Mouse (Mus musculus) cerebellum, postnatal 14 days (tissue): Measurements from ENCODE around the gene Zfp169.
"Not testable (repeated sequence)": the region's sequence is repeated elsewhere in the genome, so short reads cannot be mapped to it uniquely, and the experiment has no call there.

Experiments used
- DNase-seq, 2 experiments: peaks; one replicate each; pipeline ENCODE4 v3.0.0; 2021; ENCODE audit warnings: mixed read lengths in 2 of 2

Zfp169 gene

GRCm38 (mm10) chr13:48513003-48513929 is at the start of gene Zfp169, which contains the start of gene A830005F24Rik:
TSS of gene Zfp169 (minus strand) at chr13:48513451.
TSS of gene A830005F24Rik (plus strand) at chr13:48513570.
- DNase-seq: peak; percentile 92 to 94

- DNase-seq: peak in 1 of 2 experiments; percentile 19
These were observed 49.1 kb upstream of the Zfp169 start for GRCm38 (mm10) chr13:48562336-48562735.

DNA sequence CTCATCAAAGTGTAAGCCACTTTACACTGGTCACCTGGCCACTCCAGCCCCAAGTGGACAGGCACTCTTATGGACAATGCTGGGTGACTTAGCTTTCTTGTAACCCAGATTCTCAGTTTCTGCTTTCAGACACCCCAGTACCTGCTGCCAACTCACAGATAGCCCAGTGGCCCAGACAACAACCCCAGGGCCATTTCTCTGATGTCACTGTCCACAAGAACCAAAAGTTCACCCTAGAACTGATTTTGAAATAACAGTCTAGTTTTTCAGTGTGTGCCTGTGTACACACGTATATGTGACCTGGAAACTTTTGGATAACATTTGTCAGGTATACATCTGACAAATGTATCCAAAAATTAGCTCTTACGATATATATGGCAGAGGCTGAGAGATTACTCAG is 48.2 kb upstream of the Zfp169 start:
- DNase-seq: no peak

DNA sequence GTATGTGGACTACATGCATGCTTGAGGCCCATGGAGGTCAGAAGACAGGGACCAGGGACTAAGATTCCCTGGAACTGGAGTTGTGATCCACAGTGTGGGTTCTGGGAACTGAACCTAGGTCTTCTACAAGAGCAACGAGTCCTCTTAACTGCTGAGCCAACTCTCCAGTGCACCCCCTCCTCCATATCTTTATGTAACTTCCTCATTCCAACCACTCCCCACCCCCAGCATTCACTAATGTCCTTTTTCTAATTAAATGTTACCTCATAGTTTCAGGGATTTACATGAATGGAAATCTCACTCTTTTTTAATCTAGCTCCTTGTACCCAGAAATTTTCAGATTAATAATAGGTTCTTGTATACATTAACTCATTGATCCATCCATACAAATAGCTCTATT is 42.7 kb upstream of the Zfp169 start:
- DNase-seq: no peak

DNA sequence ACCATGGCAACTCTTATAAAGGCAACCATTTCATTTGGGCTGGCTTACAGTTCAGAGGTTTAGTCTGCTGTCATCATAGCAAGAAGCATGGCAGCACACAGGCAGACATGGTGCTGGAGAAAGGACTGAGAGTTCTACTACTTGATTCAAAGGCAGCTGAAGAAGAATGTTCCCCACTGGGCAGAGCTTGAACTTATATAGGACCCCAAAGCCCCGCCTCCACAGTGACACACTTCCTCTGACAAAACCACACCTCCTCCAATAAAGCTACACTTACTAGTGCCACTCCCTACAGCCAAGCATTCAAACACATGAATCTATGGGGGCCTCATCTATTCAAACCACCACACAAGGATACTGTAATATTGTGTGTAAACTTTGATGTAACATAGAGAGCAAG is 41.3 kb upstream of the Zfp169 start:
- no peak for DNase-seq

DNA sequence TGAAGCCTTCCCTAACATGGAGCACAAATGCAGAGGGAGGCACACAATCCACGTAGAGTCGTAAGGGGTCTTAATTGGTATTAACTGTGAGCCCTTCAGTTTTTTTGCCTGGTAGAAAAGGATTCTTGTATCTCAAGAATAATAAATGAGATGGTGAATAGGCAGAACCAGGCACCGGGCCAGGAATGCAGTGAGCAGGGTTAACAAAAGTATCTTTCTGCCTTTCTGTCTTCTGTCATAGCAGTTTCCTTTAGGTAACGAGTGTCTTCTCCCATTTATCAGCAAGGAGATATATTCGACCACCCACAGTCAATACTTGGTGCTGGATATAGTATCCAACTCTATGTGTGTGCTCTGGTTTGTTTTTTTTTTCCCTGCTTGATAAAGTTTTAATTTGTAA is 40.3 kb upstream of the Zfp169 start:
- peak; percentile 34 to 47 for DNase-seq

DNA sequence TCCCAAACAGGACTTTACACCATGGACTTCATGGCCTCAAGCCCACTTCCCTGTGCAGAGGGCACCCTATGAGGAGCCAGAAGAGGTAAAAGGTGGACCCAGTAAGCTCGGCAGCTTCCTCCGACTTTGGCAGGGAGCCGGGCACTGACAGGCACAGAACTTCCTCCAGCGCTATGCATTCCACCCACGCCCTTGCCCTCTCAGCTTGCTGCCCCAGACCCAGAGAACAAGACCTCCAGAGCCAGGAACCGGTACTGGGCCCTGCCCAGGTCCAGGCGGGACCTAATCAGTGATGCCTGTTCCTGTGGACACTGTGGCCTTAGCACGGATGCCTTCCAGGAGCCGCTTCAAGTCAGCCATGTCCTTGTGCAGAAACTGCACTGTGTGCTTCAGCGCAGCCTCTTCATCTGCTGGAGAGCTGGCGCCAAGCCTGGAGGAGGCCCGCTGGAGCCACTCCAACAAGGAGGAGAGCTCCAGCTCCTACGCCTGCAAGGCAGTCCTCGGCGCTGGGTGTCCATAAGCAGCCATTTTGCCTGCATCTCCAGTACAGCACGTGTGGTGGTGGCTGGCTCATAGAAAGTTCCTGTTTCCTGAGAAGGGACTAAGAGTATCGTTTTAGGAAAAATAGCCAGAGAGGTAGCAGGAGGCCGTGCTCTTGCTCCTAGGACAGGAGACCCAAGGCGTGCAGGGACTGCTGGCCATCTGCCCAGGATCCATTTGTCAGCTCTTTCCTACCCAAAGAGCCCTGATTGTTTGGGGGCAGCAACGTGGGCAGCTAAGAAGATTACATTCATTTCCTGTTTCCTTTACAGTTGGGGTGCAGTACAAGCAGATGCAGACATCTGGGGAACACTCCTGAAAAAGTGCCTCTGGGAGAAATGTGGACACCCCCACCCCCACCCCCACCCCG is 39.2 kb upstream of the Zfp169 start:
- DNase-seq: peak; percentile 97 to 99

DNA sequence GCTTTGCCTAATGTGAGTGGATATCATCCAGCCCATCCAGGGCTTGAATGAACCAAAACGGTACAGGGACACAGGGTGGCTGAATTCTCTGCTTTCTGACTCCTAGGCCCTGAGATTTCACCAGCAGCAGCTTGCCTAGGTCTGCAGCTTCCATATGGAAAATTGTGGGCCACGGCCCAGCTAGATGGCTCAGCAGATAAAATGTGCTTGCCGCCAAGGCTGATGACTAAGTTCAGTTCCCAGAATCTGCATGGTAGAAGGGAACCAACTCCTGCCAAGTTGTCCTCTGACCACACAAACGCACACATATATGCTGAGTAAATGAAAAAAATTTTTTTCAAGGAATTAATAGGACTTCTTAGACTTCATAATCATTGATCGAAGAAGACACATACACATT is 35.0 kb upstream of the Zfp169 start:
- DNase-seq: no peak

DNA sequence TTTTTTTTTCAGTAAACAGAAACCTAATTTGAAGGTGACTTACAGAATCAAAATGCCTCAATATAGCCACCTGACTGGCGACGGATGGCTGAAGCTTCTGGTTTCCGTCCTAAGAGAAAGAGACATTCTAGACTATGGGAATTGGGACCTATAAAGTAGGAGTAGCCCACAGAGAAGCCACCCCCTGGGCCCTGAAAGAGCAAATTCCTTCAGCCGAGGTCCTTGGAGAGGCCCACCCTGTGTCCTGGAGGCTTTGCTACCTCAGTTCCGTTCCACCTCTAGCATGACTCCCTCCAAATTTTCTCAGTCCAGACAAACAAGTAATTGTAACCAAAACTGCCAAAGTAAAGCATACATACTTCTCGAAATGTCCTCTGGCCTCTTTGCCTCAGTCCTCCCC is 34.4 kb upstream of the Zfp169 start:
- DNase-seq: no peak

DNA sequence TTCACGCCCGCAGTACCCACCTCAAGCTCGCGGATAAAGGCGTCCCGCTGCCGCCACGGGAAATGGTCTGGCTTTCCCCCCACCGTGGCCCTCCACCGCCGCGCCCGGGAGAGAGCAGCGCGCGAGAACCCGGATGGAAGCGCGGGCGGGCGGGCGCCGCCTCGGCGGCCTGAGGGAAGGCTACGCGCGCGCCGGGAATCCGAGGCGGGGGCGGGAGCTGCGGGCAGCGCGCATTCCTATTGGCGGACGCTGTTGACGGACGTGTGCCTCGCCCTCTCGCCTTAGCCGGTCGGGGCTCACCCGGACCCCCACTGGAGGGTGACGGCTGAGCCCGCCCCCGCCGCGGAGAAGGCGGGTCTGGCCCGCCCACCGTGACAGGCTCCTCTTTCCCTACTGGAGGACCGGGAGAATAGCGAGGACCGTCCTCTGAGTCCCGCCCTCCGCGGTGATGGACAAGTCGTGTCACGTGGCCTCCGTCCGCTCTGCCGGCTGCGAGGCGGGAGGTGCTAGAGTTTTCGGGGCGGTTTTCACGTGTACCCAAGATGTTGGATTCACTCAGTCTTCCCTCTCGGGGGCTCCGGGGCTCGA is 33.2 kb upstream of the Zfp169 start:
- DNase-seq: peak; percentile 99 to 100

- DNase-seq: peak; percentile 100
These were observed 32.4 kb upstream of the Zfp169 start for GRCm38 (mm10) chr13:48545476-48546281.

DNA sequence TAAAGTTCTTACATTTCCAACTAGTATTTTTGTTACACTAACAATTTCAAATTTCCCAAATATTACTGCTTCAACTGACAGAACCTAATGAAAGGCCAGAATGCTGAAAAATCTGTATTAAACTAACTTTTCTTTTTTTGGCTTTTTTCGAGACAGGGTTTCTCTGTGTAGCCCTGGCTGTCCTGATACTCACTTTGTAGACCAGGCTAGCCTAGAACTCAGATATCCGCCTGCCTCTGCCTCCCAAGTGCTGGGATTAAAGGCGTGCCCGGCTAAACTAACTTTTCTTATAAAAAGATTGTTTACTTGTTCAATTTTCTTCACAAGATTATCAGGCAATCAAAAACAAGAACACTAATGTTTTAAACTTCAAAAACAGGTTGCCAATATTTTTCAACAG is 31.6 kb upstream of the Zfp169 start:
- DNase-seq: no peak

DNA sequence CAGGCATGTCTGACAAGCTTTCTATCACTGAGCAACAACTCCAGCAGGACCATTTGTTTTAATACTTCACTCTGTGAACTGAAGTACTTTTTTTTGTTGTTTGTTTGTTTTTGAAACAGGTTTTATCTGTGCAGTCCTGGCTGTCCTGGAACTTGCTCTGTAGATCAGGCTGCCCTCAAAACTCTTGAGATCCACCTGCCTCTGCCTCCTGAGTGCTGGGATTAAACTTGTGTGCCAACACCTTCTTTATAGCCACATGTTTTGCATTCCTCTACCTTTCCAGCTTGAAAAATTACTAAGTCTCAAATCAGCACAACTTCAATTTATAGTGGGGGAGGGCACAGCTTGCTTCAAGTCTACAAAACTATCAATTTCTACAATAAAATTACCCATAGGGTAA is 31.1 kb upstream of the Zfp169 start:
- DNase-seq: no peak

- no peak for DNase-seq
These were observed 27.2 kb upstream of the Zfp169 start for GRCm38 (mm10) chr13:48540488-48540887.

DNA sequence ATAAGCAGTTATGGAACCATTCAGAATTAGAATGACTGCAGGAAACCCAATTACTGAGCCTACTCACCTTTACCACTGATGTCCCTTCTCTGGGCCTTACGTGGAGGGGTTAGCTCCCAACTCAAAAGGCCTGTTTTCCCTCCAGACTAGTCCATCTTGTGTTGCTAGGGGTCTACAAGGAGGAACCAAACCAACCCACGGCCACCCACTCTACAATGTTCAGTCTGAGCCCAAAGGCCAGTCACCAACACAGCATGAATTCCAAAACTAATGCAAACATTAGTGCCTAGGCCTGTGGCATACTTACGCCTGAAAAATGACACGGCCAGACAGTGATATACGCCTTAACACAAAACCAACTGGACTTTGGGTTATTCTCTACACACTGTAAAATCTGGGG is 20.2 kb upstream of the Zfp169 start:
- DNase-seq: no peak

DNA sequence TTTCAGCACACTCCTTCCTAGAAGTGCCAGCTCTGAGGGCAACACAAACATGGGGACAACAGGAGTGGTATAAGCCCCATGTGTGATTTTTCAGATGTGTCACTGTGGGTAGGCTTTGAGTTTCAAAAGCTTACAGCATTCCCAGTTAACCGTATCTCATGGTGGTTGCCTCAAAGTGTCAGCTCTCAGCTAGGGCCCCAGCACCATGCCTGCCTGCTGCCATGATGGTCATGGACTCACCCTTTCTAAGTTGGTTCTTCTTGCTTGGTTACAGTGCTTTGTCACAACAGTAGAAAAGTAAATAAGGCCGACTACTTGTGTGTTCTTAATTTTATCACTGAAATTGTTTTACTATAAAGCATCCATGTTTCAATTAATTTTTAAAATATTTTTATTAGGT is 18.2 kb upstream of the Zfp169 start:
- no peak for DNase-seq

GRCm38 (mm10) chr13:48530685-48531084 is 17.4 kb upstream of the Zfp169 start:
- DNase-seq: peak; percentile 44 to 46

DNA sequence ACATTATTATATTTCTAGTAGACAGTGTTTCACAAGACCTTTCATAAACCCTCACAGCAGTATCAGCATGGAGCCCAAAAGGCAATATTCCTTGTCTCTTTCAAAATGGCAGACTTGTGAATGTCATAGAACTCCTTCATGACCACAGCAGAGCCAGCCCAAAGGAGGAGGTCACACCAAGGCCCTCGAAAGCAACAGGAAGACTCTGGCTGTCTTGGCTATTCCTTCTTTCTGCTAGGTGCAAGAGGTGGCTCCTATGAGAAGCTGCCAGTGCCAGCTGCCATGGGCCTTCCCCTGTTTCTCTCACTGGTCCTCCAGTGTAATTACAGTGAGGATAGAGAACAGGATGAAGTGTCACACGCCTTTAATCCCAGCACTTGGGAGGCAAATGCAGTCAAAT is 15.8 kb upstream of the Zfp169 start:
- no peak for DNase-seq

GRCm38 (mm10) chr13:48528123-48528871 is 15.0 kb upstream of the Zfp169 start:
- DNase-seq: peak; percentile 72 to 81

GRCm38 (mm10) chr13:48525745-48526144 is 12.5 kb upstream of the Zfp169 start:
- no peak for DNase-seq

DNA sequence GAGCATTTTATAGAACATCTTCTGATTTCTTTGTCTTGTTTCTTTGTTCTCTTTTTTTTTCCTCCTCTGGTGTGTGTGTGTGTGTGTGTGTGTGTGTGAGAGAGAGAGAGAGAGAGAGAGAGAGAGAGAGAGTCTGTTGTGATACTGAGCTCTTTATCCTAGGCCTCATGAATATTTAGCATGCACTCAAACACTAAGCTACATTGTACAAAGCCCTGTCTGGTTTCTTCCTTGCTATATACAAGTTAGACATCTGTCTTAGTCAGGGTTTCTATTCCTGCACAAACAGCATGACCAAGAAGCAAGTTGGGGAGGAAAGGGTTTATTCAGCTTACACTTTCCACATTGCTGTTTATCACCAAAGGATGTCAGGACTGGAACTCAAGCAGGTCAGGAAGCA is 5.9 kb upstream of the Zfp169 start:
- DNase-seq: not testable (repeated sequence)
